Mouse (Mus musculus): Measurements from ENCODE around the gene 1700018F24Rik. TPM values are rescaled to one million over a fixed set of nuclear protein-coding genes. Genes with fewer than 3 reads are reported as not detected.
"Not testable (repeated sequence)": the region's sequence is repeated elsewhere in the genome, so short reads cannot be mapped to it uniquely, and the experiment has no call there.

The 1700018F24Rik gene
- total and polyA plus RNA-seq, 3 experiments = not detected

GRCm38 (mm10) chr5:145008878-145009659 is 33.7 kb upstream of the 1700018F24Rik start:
- Histone ChIP-seq H3K79me2 (replicated peaks; ENCODE audit: control insufficient read depth, extremely low read depth, insufficient read depth, poor library complexity, severe bottlenecking) (no peaks in the 10 kb centered on the region), H3K36me3 (replicated peaks in 1 of 2; ENCODE audit: control insufficient read depth in 1 of 2, insufficient read depth in 1 of 2, low read length in 1 of 2) (no peaks in the 10 kb centered on the region), H3K27ac (ENCODE audit: insufficient read depth, low read depth) (no peak overlapping the region), H3K9me3 (replicated peaks; ENCODE audit: low read length) (no peaks in the 10 kb centered on the region), H3K4me3 (replicated peaks in 1 of 3; ENCODE audit: low read depth in 2 of 3, low read length in 2 of 3, poor library complexity in 1 of 3) (no peak overlapping the region), H3K9ac (ENCODE audit: insufficient read depth, low read depth) (no peak overlapping the region), H3K27me3 (replicated peaks) (no peaks in the 10 kb centered on the region), H3K4me1 (ENCODE audit: control insufficient read depth in 1 of 2, insufficient read depth in 2 of 2) (peaks cover 0 to 15% of the 10 kb centered on the region in 2 experiments; a peak in 2 of 4 replicates), H3K4me2 (ENCODE audit: insufficient read depth, low read depth, poor library complexity, severe bottlenecking) (no peak overlapping the region)
- no peak for TF ChIP-seq BHLHE40 (IDR thresholded peaks at IDR 0.05; ENCODE audit: low read depth, low read length)
- no peak for TF ChIP-seq CTCF (conservative IDR thresholded peaks at IDR 0.05 in 1 of 2, IDR thresholded peaks at IDR 0.05 in 1 of 2; ENCODE audit: low read depth in 2 of 2, low read length in 2 of 2)
- TF ChIP-seq POLR2A (IDR thresholded peaks at IDR 0.05; ENCODE audit: low read depth, low read length) = no peak
- no peak for TF ChIP-seq POLR2AphosphoS2 (IDR thresholded peaks at IDR 0.05; ENCODE audit: low read depth, low read length)
- no peak for TF ChIP-seq MEF2A (IDR thresholded peaks at IDR 0.05; ENCODE audit: borderline replicate concordance, low read depth, low read length)
- TF ChIP-seq ELF1 (IDR thresholded peaks at IDR 0.05; ENCODE audit: low read depth, low read length) = no peak
- no peak for TF ChIP-seq CHD1 (IDR thresholded peaks at IDR 0.05; ENCODE audit: low read depth, low read length)
- TF ChIP-seq ETS1 (conservative IDR thresholded peaks at IDR 0.05; ENCODE audit: low read depth, low read length) = no peak
- TF ChIP-seq USF1 (IDR thresholded peaks at IDR 0.05; ENCODE audit: low read depth, low read length) = no peak
- TF ChIP-seq MAX (IDR thresholded peaks at IDR 0.05; ENCODE audit: low read length) = no peak
- dilution Hi-C loops (cut with MboI; ENCODE audit: extremely low pct_ligation_motif_present, extremely low pct_unique_long_range_greater_than_20kb, low sequenced_read_pairs) = no loop called here
- in situ Hi-C loops (cut with MboI; ENCODE audit: low pct_ligation_motif_present, low pct_unique_long_range_greater_than_20kb, low sequenced_read_pairs) = loop anchor here (10.0 kb wide), 1 partner anchor 56 kb away; no protein-coding TSS in a partner anchor
- no peak for DNase-seq (ENCODE audit: extremely low read depth)

GRCm38 (mm10) chr5:145014278-145014677 is 28.5 kb upstream of the 1700018F24Rik start:
- Histone ChIP-seq H3K9ac (ENCODE audit: insufficient read depth, low read depth) (no peak overlapping the region), H3K27me3 (replicated peaks) (no peaks in the 10 kb centered on the region), H3K9me3 (replicated peaks; ENCODE audit: low read length) (no peaks in the 10 kb centered on the region), H3K79me2 (replicated peaks; ENCODE audit: control insufficient read depth, extremely low read depth, insufficient read depth, poor library complexity, severe bottlenecking) (no peaks in the 10 kb centered on the region), H3K4me2 (ENCODE audit: insufficient read depth, low read depth, poor library complexity, severe bottlenecking) (no peak overlapping the region), H3K27ac (ENCODE audit: insufficient read depth, low read depth) (no peak overlapping the region), H3K4me3 (replicated peaks in 1 of 3; ENCODE audit: low read depth in 2 of 3, low read length in 2 of 3, poor library complexity in 1 of 3) (no peak overlapping the region), H3K4me1 (ENCODE audit: control insufficient read depth in 1 of 2, insufficient read depth in 2 of 2) (no peaks in the 10 kb centered on the region), H3K36me3 (replicated peaks in 1 of 2; ENCODE audit: control insufficient read depth in 1 of 2, insufficient read depth in 1 of 2, low read length in 1 of 2) (no peaks in the 10 kb centered on the region)
- no peak for TF ChIP-seq POLR2AphosphoS2 (IDR thresholded peaks at IDR 0.05; ENCODE audit: low read depth, low read length)
- dilution Hi-C loops (cut with MboI; ENCODE audit: extremely low pct_ligation_motif_present, extremely low pct_unique_long_range_greater_than_20kb, low sequenced_read_pairs) = no loop called here
- DNase-seq (ENCODE audit: extremely low read depth) = no peak
- in situ Hi-C loops (cut with MboI; ENCODE audit: low pct_ligation_motif_present, low pct_unique_long_range_greater_than_20kb, low sequenced_read_pairs) = no loop called here

GRCm38 (mm10) chr5:145016761-145017160 is 26.0 kb upstream of the 1700018F24Rik start:
- H3K79me2 ChIP-seq (replicated peaks; ENCODE audit: control insufficient read depth, extremely low read depth, insufficient read depth, poor library complexity, severe bottlenecking); in situ Hi-C loops (cut with MboI; ENCODE audit: low pct_ligation_motif_present, low pct_unique_long_range_greater_than_20kb, low sequenced_read_pairs); H3K4me2 ChIP-seq (ENCODE audit: insufficient read depth, low read depth, poor library complexity, severe bottlenecking); dilution Hi-C loops (cut with MboI; ENCODE audit: extremely low pct_ligation_motif_present, extremely low pct_unique_long_range_greater_than_20kb, low sequenced_read_pairs); H3K4me1 ChIP-seq (ENCODE audit: control insufficient read depth in 1 of 2, insufficient read depth in 2 of 2); H3K9me3 ChIP-seq (replicated peaks; ENCODE audit: low read length); H3K9ac ChIP-seq (ENCODE audit: insufficient read depth, low read depth); H3K4me3 ChIP-seq (replicated peaks in 1 of 3; ENCODE audit: low read depth in 2 of 3, low read length in 2 of 3, poor library complexity in 1 of 3); DNase-seq (ENCODE audit: extremely low read depth); H3K36me3 ChIP-seq (replicated peaks in 1 of 2; ENCODE audit: control insufficient read depth in 1 of 2, insufficient read depth in 1 of 2, low read length in 1 of 2); H3K27me3 ChIP-seq (replicated peaks); H3K27ac ChIP-seq (ENCODE audit: insufficient read depth, low read depth): not testable (repeated sequence)
- TF ChIP-seq CTCF (conservative IDR thresholded peaks at IDR 0.05 in 1 of 2, IDR thresholded peaks at IDR 0.05 in 1 of 2; ENCODE audit: low read depth in 2 of 2, low read length in 2 of 2) (peak; percentile 17 to 31; a peak in 3 of 4 replicates), ZNF384 (IDR thresholded peaks at IDR 0.05; ENCODE audit: low read depth, low read length) (peak; percentile 66)

GRCm38 (mm10) chr5:145020254-145020653 is 22.5 kb upstream of the 1700018F24Rik start:
- H3K79me2 ChIP-seq (replicated peaks; ENCODE audit: control insufficient read depth, extremely low read depth, insufficient read depth, poor library complexity, severe bottlenecking); H3K27me3 ChIP-seq (replicated peaks); H3K36me3 ChIP-seq (replicated peaks in 1 of 2; ENCODE audit: control insufficient read depth in 1 of 2, insufficient read depth in 1 of 2, low read length in 1 of 2); in situ Hi-C loops (cut with MboI; ENCODE audit: low pct_ligation_motif_present, low pct_unique_long_range_greater_than_20kb, low sequenced_read_pairs); DNase-seq (ENCODE audit: extremely low read depth); dilution Hi-C loops (cut with MboI; ENCODE audit: extremely low pct_ligation_motif_present, extremely low pct_unique_long_range_greater_than_20kb, low sequenced_read_pairs); H3K4me3 ChIP-seq (replicated peaks in 1 of 3; ENCODE audit: low read depth in 2 of 3, low read length in 2 of 3, poor library complexity in 1 of 3); H3K9me3 ChIP-seq (replicated peaks; ENCODE audit: low read length); H3K4me1 ChIP-seq (ENCODE audit: control insufficient read depth in 1 of 2, insufficient read depth in 2 of 2); H3K27ac ChIP-seq (ENCODE audit: insufficient read depth, low read depth); H3K9ac ChIP-seq (ENCODE audit: insufficient read depth, low read depth); H3K4me2 ChIP-seq (ENCODE audit: insufficient read depth, low read depth, poor library complexity, severe bottlenecking): not testable (repeated sequence)

GRCm38 (mm10) chr5:145020712-145021111 is 22.1 kb upstream of the 1700018F24Rik start:
- H3K27ac ChIP-seq (ENCODE audit: insufficient read depth, low read depth); H3K4me3 ChIP-seq (replicated peaks in 1 of 3; ENCODE audit: low read depth in 2 of 3, low read length in 2 of 3, poor library complexity in 1 of 3); DNase-seq (ENCODE audit: extremely low read depth); H3K9me3 ChIP-seq (replicated peaks; ENCODE audit: low read length); H3K36me3 ChIP-seq (replicated peaks in 1 of 2; ENCODE audit: control insufficient read depth in 1 of 2, insufficient read depth in 1 of 2, low read length in 1 of 2); in situ Hi-C loops (cut with MboI; ENCODE audit: low pct_ligation_motif_present, low pct_unique_long_range_greater_than_20kb, low sequenced_read_pairs); H3K9ac ChIP-seq (ENCODE audit: insufficient read depth, low read depth); H3K79me2 ChIP-seq (replicated peaks; ENCODE audit: control insufficient read depth, extremely low read depth, insufficient read depth, poor library complexity, severe bottlenecking); H3K4me2 ChIP-seq (ENCODE audit: insufficient read depth, low read depth, poor library complexity, severe bottlenecking); H3K27me3 ChIP-seq (replicated peaks); dilution Hi-C loops (cut with MboI; ENCODE audit: extremely low pct_ligation_motif_present, extremely low pct_unique_long_range_greater_than_20kb, low sequenced_read_pairs); H3K4me1 ChIP-seq (ENCODE audit: control insufficient read depth in 1 of 2, insufficient read depth in 2 of 2): not testable (repeated sequence)
